Mouse (Mus musculus): ENCODE data around the gene Arhgap42.

DNA sequence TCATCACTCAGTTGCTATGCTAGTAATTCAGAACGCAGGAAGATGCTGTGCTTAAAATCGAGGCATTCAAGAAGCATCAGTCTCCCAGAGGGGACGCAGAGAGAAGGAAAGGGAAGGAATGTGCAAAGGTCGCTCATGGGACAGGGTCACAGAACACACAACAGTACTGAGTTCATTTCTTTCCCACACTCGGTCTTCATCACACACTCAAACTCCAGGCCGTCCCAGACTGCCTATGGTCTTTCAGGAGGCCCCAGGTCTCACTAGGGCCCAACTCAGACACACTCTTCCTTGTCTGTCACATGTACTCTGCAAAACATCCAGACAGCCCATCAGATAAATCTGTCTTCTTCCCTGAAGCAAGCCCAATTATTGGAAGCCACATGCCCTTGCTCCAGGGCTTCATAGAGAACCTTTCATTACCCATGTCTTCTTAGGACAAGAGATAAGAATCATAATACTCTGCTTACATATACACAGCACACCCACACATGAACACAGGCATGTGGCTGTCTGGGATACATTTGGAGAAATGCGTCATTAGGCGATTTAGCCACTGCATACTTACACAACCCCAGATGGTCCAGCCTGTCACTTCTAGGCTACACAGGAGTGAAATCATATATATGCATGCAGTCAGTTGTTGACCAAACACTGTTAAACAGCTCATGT lies 39.6 kb downstream of the Arhgap42 start:
- TF ChIP-seq CTCF (IDR thresholded peaks at IDR 0.05; ENCODE audit: insufficient read depth, low read depth, low read length) (no peak), POLR2A (IDR thresholded peaks at IDR 0.05; ENCODE audit: insufficient read depth, low read depth, low read length) (no peak)
